Mouse (Mus musculus): ENCODE results near the gene Mrps34. TPM values are rescaled to one million over a fixed set of nuclear protein-coding genes. Genes with fewer than 3 reads are reported as not detected.

The Mrps34 gene
- polyA plus RNA-seq, 1 experiment from 2014 or later: 82.3 TPM

DNA sequence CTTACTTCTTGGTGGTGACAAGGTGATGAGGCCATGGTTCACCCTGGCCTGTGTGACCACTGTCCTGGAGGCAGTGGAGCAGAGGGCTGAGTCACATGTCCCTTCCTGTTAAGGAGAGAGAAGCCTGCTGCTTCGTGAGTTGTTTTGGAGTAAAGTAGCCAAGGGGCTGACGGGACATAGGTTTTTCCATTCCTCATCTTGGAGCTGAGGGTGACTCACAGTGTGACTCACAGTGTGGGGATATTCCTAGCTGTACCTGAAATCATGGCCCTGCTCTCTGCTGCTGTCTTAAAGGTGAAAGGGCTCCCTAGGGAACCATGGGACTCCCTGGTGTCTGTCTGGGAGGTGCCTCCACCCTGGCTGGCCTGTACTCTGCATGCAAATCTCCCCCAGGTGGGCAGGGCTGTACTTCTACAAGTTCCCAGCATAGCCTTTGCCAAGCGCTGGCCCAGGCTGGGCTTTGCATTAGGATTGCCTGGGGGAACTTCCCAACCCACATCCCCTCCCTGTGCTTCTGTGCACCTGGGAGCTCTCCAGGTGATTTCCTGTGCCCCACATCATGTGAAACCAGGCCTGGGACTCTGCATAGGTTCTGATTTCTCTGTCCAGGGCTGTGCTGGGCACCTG lies 39.0 kb upstream of the Mrps34 start:
- no peaks in the 10 kb centered on the region for H3K9me3 ChIP-seq (ENCODE audit: control insufficient read depth, low read length)
- H3K27ac ChIP-seq (replicated peaks; ENCODE audit: low read depth, low read length): no peak overlapping the region
- no peak overlapping the region for H3K9ac ChIP-seq (ENCODE audit: low read length)
- H3K4me2 ChIP-seq (ENCODE audit: low read depth, severe bottlenecking): no peak overlapping the region
- H3K4me1 ChIP-seq (ENCODE audit: control insufficient read depth, insufficient read depth, low read length): no peaks in the 10 kb centered on the region
- no peaks in the 10 kb centered on the region for H3K36me3 ChIP-seq (ENCODE audit: control insufficient read depth, insufficient read depth, low read length)
- DNase-seq (ENCODE audit: low spot score) (no peak), ATAC-seq (ENCODE audit: insufficient number of reproducible peaks, low FRiP score, low TSS enrichment, low read depth) (no peak)
- 0 out of 2 replicates have a peak, but pooled peaks cover 6% of the 10 kb centered on the region for H3K27me3 ChIP-seq (ENCODE audit: control insufficient read depth, insufficient read depth, low read length)
- H3K4me3 ChIP-seq (ENCODE audit: low read depth, low read length): no peak overlapping the region
- 87% methylated on average over 3 of the region's 3 CpGs for WGBS

DNA sequence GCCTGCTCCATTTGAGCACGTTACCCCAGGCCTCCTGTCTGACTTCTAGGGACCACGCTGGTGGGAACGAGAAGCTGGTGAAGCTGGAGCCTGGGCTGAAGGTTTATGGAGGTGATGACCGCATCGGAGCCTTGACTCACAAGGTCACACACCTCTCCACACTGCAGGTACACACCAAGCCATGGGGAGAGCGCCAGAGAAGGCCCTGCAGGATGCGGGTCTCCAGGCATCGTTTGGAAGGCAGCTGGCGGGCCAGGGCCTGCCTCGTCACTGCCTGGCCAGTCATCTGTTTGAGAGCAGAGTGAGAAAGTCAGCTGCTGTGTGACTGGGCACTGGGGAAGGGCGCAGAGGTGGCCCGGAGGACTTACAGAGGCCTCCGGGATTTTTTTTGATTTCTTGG lies 38.3 kb upstream of the Mrps34 start:
- DNase-seq (ENCODE audit: low spot score): no peak

DNA sequence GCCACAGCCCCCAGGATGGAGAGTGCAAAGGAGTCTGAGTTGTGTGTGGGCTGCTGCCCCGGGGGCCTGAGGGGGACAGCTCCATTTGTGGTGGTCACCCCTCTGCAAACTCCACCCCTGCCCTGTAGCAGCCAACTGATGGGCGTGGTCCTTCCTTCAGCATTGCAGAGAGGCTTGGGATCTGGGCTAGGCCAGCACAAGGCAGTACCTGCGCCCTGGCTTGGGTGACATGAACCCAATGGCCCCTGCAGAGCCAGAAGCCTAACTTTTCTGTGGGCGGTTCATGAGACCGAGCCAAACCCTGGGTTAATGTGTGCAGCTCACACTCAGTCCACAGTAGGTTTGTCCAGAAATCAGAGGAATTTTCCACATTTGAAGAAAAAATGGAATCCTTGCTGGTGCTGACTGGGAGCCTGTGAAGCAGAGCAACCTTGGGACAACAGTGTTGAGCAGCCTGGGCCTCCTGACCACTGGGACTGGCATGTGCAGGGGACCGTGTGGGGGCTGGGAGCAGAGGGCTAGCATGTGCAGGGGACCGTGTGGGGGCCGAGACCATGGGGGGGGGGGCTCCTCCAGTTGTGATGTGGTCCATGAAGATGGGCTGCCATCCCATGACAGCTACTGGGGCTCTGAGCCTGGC lies 37.0 kb upstream of the Mrps34 start:
- H3K4me3 ChIP-seq (ENCODE audit: low read depth, low read length): no peak overlapping the region
- no peaks in the 10 kb centered on the region for H3K27me3 ChIP-seq (ENCODE audit: control insufficient read depth, insufficient read depth, low read length)
- no peak overlapping the region for H3K27ac ChIP-seq (replicated peaks; ENCODE audit: low read depth, low read length)
- no peak for DNase-seq (ENCODE audit: low spot score)
- no peaks in the 10 kb centered on the region for H3K9me3 ChIP-seq (ENCODE audit: control insufficient read depth, low read length)
- 0 out of 2 replicates have a peak, but pooled peaks cover 4% of the 10 kb centered on the region for H3K36me3 ChIP-seq (ENCODE audit: control insufficient read depth, insufficient read depth, low read length)
- H3K9ac ChIP-seq (ENCODE audit: low read length): no peak overlapping the region
- no peak overlapping the region for H3K4me2 ChIP-seq (ENCODE audit: low read depth, severe bottlenecking)
- no peak for ATAC-seq (ENCODE audit: insufficient number of reproducible peaks, low FRiP score, low TSS enrichment, low read depth)
- no peaks in the 10 kb centered on the region for H3K4me1 ChIP-seq (ENCODE audit: control insufficient read depth, insufficient read depth, low read length)
- WGBS: 80% methylated on average over 8 of the region's 8 CpGs

More for the DNA sequence above, 38.3 kb upstream of the Mrps34 start:
- Histone ChIP-seq H3K4me2 (ENCODE audit: low read depth, severe bottlenecking) (no peak overlapping the region), H3K27ac (replicated peaks; ENCODE audit: low read depth, low read length) (no peak overlapping the region), H3K36me3 (ENCODE audit: control insufficient read depth, insufficient read depth, low read length) (0 out of 2 replicates have a peak, but pooled peaks cover under 1% of the 10 kb centered on the region), H3K4me1 (ENCODE audit: control insufficient read depth, insufficient read depth, low read length) (no peaks in the 10 kb centered on the region), H3K9me3 (ENCODE audit: control insufficient read depth, low read length) (no peaks in the 10 kb centered on the region), H3K9ac (ENCODE audit: low read length) (no peak overlapping the region), H3K4me3 (ENCODE audit: low read depth, low read length) (no peak overlapping the region), H3K27me3 (ENCODE audit: control insufficient read depth, insufficient read depth, low read length) (0 out of 2 replicates have a peak, but pooled peaks cover under 1% of the 10 kb centered on the region)
- WGBS: 89% methylated on average over 13 of the region's 13 CpGs
- no peak for ATAC-seq (ENCODE audit: insufficient number of reproducible peaks, low FRiP score, low TSS enrichment, low read depth)

DNA sequence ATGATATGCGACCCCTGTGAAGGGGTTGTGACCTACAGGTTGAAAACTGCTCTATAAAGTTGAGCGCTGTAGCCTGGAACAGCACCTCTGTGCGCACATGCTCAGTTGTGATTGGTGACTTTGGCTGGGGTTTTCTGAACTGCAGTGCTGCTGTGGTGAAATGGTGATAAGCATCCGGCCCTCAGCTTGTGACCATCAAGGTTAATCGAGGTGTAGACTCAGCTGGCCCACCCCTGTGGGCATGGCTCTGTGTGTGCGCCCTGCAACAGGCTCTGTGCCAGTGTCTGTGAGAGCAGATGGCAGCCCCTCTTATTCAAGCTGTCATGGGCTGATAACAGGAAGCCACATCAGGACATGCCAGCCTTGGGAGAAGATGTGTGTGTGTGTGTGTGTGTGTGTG lies 35.9 kb upstream of the Mrps34 start:
- H3K4me3 ChIP-seq (ENCODE audit: low read depth, low read length): no peak overlapping the region
- 89% methylated on average over 6 of the region's 6 CpGs for WGBS

DNA sequence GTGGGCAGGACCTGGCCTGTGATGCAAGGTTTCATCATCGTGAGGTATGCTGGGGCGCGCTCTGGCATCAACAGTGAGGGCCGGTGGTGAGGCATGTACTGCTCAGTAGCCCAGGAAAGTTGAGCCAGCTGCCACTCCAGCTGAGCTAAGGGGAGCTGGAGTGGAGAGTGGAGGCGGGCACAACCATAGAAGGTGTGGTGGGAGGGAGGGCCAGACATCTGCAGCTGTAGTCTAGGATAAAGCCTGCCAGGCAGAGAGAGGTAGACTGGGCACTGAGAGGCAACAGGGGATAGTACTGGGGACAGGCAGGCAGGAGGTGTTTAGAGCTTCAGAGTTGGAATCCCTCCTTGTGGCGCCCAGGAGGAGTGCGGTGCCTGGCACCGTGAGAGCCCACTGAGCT lies 34.8 kb upstream of the Mrps34 start:
- DNase-seq (ENCODE audit: low spot score): no peak

More for the DNA sequence above, 35.9 kb upstream of the Mrps34 start:
- H3K4me1 ChIP-seq (ENCODE audit: control insufficient read depth, insufficient read depth, low read length): no peaks in the 10 kb centered on the region
- H3K36me3 ChIP-seq (ENCODE audit: control insufficient read depth, insufficient read depth, low read length): 0 out of 2 replicates have a peak, but pooled peaks cover 4% of the 10 kb centered on the region
- DNase-seq (ENCODE audit: low spot score) (no peak), ATAC-seq (ENCODE audit: insufficient number of reproducible peaks, low FRiP score, low TSS enrichment, low read depth) (no peak)
- no peaks in the 10 kb centered on the region for H3K9me3 ChIP-seq (ENCODE audit: control insufficient read depth, low read length)
- no peak overlapping the region for H3K9ac ChIP-seq (ENCODE audit: low read length)
- H3K4me2 ChIP-seq (ENCODE audit: low read depth, severe bottlenecking): no peak overlapping the region
- H3K27me3 ChIP-seq (ENCODE audit: control insufficient read depth, insufficient read depth, low read length): no peaks in the 10 kb centered on the region
- no peak overlapping the region for H3K27ac ChIP-seq (replicated peaks; ENCODE audit: low read depth, low read length)

DNA sequence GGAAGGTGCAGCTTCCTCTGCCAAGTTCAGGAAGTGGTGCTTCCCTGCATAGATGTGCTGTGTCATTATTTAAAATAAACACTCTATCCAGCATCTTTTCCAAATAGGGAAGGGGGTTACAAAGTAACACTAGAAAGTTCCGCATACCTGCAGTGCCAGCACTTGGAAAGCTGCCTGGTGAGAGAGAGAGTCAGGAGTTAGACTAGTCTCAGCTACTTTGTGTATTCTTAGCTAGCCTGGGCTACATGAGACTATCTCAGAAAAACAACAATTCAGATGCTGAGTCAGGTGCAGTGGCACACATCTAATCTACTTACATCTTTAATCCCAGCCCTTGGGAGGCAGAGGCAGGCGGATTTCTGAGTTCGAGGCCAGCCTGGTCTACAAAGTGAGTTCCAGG lies 33.1 kb upstream of the Mrps34 start:
- H3K4me3 ChIP-seq (ENCODE audit: low read depth, low read length): no peak overlapping the region
- no peak overlapping the region for H3K9ac ChIP-seq (ENCODE audit: low read length)
- WGBS: 94% methylated on average over 3 of the region's 3 CpGs
- H3K27ac ChIP-seq (replicated peaks; ENCODE audit: low read depth, low read length): no peak overlapping the region
- no peaks in the 10 kb centered on the region for H3K9me3 ChIP-seq (ENCODE audit: control insufficient read depth, low read length)
- H3K4me1 ChIP-seq (ENCODE audit: control insufficient read depth, insufficient read depth, low read length): no peaks in the 10 kb centered on the region
- no peak overlapping the region for H3K4me2 ChIP-seq (ENCODE audit: low read depth, severe bottlenecking)
- H3K27me3 ChIP-seq (ENCODE audit: control insufficient read depth, insufficient read depth, low read length): no peaks in the 10 kb centered on the region
- 0 out of 2 replicates have a peak, but pooled peaks cover 4% of the 10 kb centered on the region for H3K36me3 ChIP-seq (ENCODE audit: control insufficient read depth, insufficient read depth, low read length)
- no peak for ATAC-seq (ENCODE audit: insufficient number of reproducible peaks, low FRiP score, low TSS enrichment, low read depth)
- DNase-seq (ENCODE audit: low spot score): no peak

More for the DNA sequence above, 34.8 kb upstream of the Mrps34 start:
- no peak overlapping the region for H3K27ac ChIP-seq (replicated peaks; ENCODE audit: low read depth, low read length)
- no peaks in the 10 kb centered on the region for H3K4me1 ChIP-seq (ENCODE audit: control insufficient read depth, insufficient read depth, low read length)
- 0 out of 2 replicates have a peak, but pooled peaks cover 4% of the 10 kb centered on the region for H3K36me3 ChIP-seq (ENCODE audit: control insufficient read depth, insufficient read depth, low read length)
- no peak overlapping the region for H3K9ac ChIP-seq (ENCODE audit: low read length)
- no peak overlapping the region for H3K4me2 ChIP-seq (ENCODE audit: low read depth, severe bottlenecking)
- H3K4me3 ChIP-seq (ENCODE audit: low read depth, low read length): no peak overlapping the region
- no peaks in the 10 kb centered on the region for H3K9me3 ChIP-seq (ENCODE audit: control insufficient read depth, low read length)
- H3K27me3 ChIP-seq (ENCODE audit: control insufficient read depth, insufficient read depth, low read length): no peaks in the 10 kb centered on the region
- ATAC-seq (ENCODE audit: insufficient number of reproducible peaks, low FRiP score, low TSS enrichment, low read depth): no peak
- 91% methylated on average over 8 of the region's 8 CpGs for WGBS

DNA sequence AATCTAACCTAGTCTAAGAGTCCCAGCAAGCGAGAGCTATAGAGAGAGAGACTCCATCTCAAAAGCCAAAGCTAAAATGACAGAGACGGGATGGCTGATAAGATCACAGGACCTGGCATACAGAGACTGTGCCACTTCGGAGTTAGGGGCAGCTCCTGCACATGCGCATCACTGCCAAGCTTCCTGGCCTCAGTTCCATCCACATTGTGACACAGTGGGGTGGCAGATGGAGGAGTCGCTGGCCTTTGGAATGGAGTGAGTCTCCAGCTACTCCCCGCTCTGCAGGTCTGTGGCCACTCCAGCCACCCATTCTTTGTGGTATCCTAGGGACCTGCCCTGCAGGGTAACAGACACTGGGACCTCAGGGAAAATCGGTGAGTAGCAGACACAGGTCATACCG lies 29.1 kb upstream of the Mrps34 start, which contains the start of gene Igfals:
Igfals (plus strand) TSS at position 222 of the 400 bp plus-strand sequence.
- WGBS: 89% methylated on average over 8 of the region's 8 CpGs

DNA sequence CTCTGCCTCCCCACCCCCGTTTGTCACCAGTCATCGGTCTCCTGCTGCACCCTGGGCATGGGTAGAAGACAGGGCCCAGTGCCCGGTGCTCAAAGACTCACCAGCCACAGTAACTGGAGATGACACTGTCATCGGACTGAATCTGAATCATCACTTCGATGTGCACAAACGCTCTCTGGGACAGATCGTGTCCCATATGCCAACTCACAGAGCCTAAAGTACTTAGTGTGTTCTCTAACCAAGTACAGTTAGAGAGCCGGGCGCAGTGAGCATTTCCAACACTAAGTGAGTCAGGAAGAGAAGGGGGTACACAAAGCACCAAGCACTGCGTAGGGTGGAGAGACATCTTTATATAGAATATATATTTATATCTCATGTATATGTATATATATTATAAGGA lies 27.0 kb upstream of the Mrps34 start:
- Histone ChIP-seq H3K27ac (replicated peaks; ENCODE audit: low read depth, low read length) (no peak overlapping the region), H3K4me2 (ENCODE audit: low read depth, severe bottlenecking) (no peak overlapping the region), H3K4me1 (ENCODE audit: control insufficient read depth, insufficient read depth, low read length) (no peaks in the 10 kb centered on the region), H3K4me3 (ENCODE audit: low read depth, low read length) (no peak overlapping the region), H3K27me3 (ENCODE audit: control insufficient read depth, insufficient read depth, low read length) (no peaks in the 10 kb centered on the region), H3K9me3 (ENCODE audit: control insufficient read depth, low read length) (no peaks in the 10 kb centered on the region), H3K36me3 (ENCODE audit: control insufficient read depth, insufficient read depth, low read length) (no peaks in the 10 kb centered on the region), H3K9ac (ENCODE audit: low read length) (no peak overlapping the region)
- DNase-seq (ENCODE audit: low spot score) (no peak), ATAC-seq (ENCODE audit: insufficient number of reproducible peaks, low FRiP score, low TSS enrichment, low read depth) (no peak)
- WGBS: 92% methylated on average over 10 of the region's 10 CpGs

More for the DNA sequence above, 29.1 kb upstream of the Mrps34 start, which contains the start of gene Igfals:
- no peak within 1 kb of the TSS for H3K27ac ChIP-seq (replicated peaks; ENCODE audit: low read depth, low read length)
- H3K4me1 ChIP-seq (ENCODE audit: control insufficient read depth, insufficient read depth, low read length): no peaks in the 10 kb centered on the region
- 0 out of 2 replicates have a peak, but pooled peaks cover 4% of the 10 kb centered on the region for H3K36me3 ChIP-seq (ENCODE audit: control insufficient read depth, insufficient read depth, low read length)
- no peaks in the 10 kb centered on the region for H3K9me3 ChIP-seq (ENCODE audit: control insufficient read depth, low read length)
- no peak for ATAC-seq (ENCODE audit: insufficient number of reproducible peaks, low FRiP score, low TSS enrichment, low read depth)
- DNase-seq (ENCODE audit: low spot score): no peak
- no peak within 1 kb of the TSS for H3K9ac ChIP-seq (ENCODE audit: low read length)
- no peak within 1 kb of the TSS for H3K4me2 ChIP-seq (ENCODE audit: low read depth, severe bottlenecking)
- H3K4me3 ChIP-seq (ENCODE audit: low read depth, low read length): no peak within 1 kb of the TSS
- no peaks in the 10 kb centered on the region for H3K27me3 ChIP-seq (ENCODE audit: control insufficient read depth, insufficient read depth, low read length)

All from limb, embryonic 11.5 days (tissue).